Mouse (Mus musculus): ENCODE results near the gene Ttyh2. TPM values are rescaled to one million over a fixed set of nuclear protein-coding genes. Genes with fewer than 3 reads are reported as not detected.

Ttyh2 gene
- polyA plus RNA-seq, 1 experiment from 2014 or later: 28.0 TPM

DNA sequence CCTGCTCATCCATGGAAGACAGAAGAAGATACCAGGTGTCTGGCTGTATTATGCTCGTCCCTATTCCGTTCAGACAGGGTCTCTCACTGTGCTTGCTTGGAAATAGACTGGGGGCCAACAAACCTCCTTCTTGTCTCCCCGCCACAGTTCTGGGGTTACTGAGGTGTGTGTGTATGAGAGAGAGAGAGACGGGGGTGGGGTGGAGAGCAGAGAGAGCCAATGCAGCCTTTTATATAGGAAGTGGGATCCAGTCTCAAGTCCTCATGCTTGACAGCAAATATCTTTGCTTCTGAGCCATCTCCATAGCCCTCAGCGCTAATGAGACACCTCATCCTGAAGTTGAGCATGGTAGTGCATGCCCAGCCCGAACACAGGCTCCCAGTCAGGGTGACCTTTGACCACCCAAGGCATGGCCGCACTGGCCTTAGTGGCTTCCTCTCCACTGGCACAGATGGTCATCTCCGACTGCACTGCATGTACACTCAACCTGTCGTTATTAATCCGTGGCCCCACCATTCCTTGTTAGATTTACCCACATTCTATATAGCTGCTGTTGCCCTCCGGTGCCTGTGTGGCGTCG, 7.2 kb downstream of the Ttyh2 start:
- Histone ChIP-seq H3K4me3 (ENCODE audit: low read depth, low read length) (no peak overlapping the region), H3K9ac (replicated peaks; ENCODE audit: low read depth, low read length) (no peak overlapping the region), H3K4me2 (ENCODE audit: low read depth, low read length) (no peak overlapping the region), H3K27me3 (ENCODE audit: control insufficient read depth, insufficient read depth, low read length) (no peaks in the 10 kb centered on the region), H3K4me1 (ENCODE audit: control insufficient read depth, insufficient read depth, low read length) (peaks cover 9% of the 10 kb centered on the region; the same call in 1 of the 2 replicates), H3K9me3 (ENCODE audit: control insufficient read depth, low read length) (no peaks in the 10 kb centered on the region), H3K36me3 (ENCODE audit: control insufficient read depth, insufficient read depth, low read length) (no peaks in the 10 kb centered on the region), H3K27ac (ENCODE audit: low read depth, low read length) (no peak overlapping the region)
- WGBS: 93% methylated on average over 13 of the region's 13 CpGs
- no peak for ATAC-seq (ENCODE audit: low read depth)

DNA sequence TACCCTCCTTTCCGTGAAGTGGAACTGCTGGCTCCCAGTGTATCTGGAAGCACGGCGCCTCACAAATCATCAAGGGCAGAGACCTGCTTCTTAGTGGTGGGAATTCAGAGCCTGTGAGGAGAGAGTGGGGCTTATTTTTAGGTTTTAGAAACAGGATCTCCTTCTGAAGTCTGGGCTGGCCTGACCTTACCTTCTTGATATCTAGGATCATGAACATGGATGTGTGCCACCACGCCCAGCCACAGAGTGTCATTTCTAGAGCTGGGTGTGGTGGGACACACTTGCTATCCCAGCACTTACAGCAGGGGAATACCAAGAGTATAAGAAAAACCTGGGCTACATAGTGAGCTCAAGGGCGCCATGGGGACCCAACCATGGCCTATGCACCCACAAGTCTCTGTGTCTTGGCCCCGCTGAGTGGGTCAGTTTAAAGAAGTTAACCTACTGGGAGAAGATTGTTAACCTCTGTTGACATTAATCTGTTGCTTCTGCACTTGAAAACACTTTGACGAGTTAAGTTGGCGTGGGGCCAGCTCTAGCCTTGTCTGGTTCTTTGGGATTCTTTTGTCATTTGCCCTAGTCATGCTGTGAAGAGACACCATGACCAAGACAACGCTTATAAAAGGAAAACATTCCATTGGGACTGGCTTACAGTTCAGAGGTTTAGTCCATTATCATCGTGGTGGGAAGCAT, 7.9 kb downstream of the Ttyh2 start:
- no peak for ATAC-seq (ENCODE audit: low read depth)
- H3K9ac ChIP-seq (replicated peaks; ENCODE audit: low read depth, low read length): no peak overlapping the region
- no peak overlapping the region for H3K4me3 ChIP-seq (ENCODE audit: low read depth, low read length)
- 79% methylated on average over 10 of the region's 10 CpGs for WGBS
- no peaks in the 10 kb centered on the region for H3K9me3 ChIP-seq (ENCODE audit: control insufficient read depth, low read length)
- H3K36me3 ChIP-seq (ENCODE audit: control insufficient read depth, insufficient read depth, low read length): no peaks in the 10 kb centered on the region
- peaks cover 9% of the 10 kb centered on the region; the same call in 1 of the 2 replicates for H3K4me1 ChIP-seq (ENCODE audit: control insufficient read depth, insufficient read depth, low read length)
- H3K4me2 ChIP-seq (ENCODE audit: low read depth, low read length): no peak overlapping the region
- H3K27ac ChIP-seq (ENCODE audit: low read depth, low read length): no peak overlapping the region
- H3K27me3 ChIP-seq (ENCODE audit: control insufficient read depth, insufficient read depth, low read length): no peaks in the 10 kb centered on the region

DNA sequence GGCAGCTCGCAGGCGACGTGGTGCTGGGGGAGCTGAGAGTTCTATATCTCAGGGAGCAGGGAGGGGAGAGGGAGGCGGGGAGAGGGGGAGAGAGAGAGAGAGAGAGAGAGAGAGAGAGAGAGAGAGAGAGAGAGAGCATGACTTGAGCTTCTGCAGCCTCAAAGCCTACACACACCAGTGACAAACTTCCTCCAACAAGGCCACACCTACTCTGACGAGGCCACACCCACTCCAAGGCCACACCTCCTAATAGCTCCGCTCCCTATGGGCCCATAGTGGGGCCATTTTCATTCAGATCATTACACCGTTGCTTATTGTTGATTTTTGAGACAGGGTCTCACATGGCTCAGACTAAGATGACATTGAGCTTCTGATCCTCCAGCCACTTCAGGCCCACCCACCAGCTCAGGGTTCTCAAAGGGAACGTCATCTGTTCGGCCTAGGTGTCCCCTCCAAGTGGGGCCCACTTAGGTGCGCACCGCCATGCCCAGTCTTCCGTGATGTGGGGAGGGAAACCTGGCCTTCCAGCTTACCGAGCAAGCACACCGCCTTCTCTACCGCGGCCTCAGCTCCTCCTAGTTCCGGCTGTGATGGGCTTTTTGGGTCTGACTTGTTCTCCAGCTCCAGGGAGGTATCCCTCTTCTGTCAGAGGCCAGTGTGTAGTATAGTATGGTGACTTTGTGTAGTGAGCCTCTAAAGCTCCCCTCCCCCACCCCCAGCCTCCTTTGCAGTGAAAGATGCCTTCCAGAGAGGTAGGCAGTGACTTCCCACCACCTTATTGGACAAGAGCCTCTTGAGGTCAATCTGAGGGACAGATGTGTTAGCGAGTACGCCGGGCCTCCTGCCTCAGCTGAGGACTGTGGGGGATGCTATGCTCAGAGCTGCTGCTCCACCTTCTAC, 8.7 kb downstream of the Ttyh2 start:
- H3K9me3 ChIP-seq (ENCODE audit: control insufficient read depth, low read length): no peaks in the 10 kb centered on the region
- H3K9ac ChIP-seq (replicated peaks; ENCODE audit: low read depth, low read length): no peak overlapping the region
- ATAC-seq (ENCODE audit: low read depth): no peak
- H3K4me2 ChIP-seq (ENCODE audit: low read depth, low read length): no peak overlapping the region
- WGBS: 78% methylated on average over 20 of the region's 20 CpGs
- peaks cover 9% of the 10 kb centered on the region; the same call in 1 of the 2 replicates for H3K4me1 ChIP-seq (ENCODE audit: control insufficient read depth, insufficient read depth, low read length)
- no peak overlapping the region for H3K27ac ChIP-seq (ENCODE audit: low read depth, low read length)
- no peaks in the 10 kb centered on the region for H3K36me3 ChIP-seq (ENCODE audit: control insufficient read depth, insufficient read depth, low read length)
- H3K27me3 ChIP-seq (ENCODE audit: control insufficient read depth, insufficient read depth, low read length): no peaks in the 10 kb centered on the region
- H3K4me3 ChIP-seq (ENCODE audit: low read depth, low read length): no peak overlapping the region

DNA sequence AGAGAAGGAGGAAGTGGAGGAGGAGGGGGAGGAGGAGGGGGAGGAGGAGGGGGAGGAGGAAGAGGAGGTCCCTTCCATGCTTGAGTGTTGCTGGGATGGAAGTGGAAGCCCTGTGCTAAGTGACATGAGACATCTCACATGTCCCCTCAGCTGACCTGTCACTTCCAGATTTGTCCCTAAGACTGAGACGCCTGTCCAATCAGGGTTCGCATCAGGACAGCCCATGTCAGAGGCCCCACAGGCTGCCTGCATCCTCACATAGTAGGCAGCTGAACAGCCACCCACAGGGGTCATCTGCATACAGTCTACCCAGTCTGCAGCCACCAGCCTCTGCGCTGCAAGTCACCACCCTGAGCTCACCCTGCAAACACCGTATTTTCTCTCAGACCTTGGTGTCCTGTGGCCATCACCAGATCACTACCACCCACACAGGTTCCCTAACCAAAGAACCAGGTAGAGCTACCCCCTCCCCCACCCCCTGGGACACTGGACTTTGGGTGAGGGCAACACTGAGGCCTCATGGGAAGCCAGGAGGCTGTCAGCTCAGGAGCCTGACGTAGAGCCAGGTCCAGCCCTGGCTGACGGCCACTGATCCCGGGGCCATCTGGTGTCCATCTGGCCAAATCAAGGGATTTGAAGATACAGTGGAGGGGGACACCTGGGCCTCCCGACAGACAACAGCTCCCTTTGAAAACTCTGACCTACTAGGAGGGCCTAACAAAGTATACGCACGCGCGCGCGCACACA, 9.6 kb downstream of the Ttyh2 start:
- no peaks in the 10 kb centered on the region for H3K9me3 ChIP-seq (ENCODE audit: control insufficient read depth, low read length)
- H3K9ac ChIP-seq (replicated peaks; ENCODE audit: low read depth, low read length): no peak overlapping the region
- no peak overlapping the region for H3K4me2 ChIP-seq (ENCODE audit: low read depth, low read length)
- H3K27me3 ChIP-seq (ENCODE audit: control insufficient read depth, insufficient read depth, low read length): no peaks in the 10 kb centered on the region
- H3K4me1 ChIP-seq (ENCODE audit: control insufficient read depth, insufficient read depth, low read length): peaks cover 3% of the 10 kb centered on the region; the same call in 1 of the 2 replicates
- no peaks in the 10 kb centered on the region for H3K36me3 ChIP-seq (ENCODE audit: control insufficient read depth, insufficient read depth, low read length)
- ATAC-seq (ENCODE audit: low read depth): no peak
- 74% methylated on average over 14 of the region's 14 CpGs for WGBS
- no peak overlapping the region for H3K4me3 ChIP-seq (ENCODE audit: low read depth, low read length)
- H3K27ac ChIP-seq (ENCODE audit: low read depth, low read length): no peak overlapping the region

DNA sequence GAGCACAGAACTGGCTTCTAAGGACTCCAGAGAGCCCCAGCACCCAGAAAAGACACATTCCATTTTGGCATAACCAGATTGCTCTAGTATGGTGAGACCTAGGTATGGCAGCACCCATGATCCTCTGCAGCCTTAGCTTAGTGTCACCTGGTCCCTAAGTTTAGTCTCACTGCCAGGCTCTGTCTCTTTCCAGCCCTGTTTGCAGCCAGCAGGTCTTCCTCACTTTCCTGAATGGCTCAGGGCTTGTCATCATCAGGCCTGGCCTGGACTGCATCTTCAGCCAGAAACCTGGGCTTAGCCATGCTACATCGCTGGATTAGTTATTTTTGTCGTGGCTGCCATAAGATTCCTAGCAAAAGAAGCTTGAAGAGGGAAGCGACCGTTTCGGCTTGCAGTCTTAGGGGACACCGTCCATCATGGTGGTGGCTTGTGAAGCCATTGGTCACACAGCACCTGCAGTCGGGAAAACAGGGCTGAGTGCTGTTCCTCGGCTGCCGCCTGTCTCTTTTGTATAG, 10.4 kb downstream of the Ttyh2 start:
- ATAC-seq (ENCODE audit: low read depth): no peak
- H3K36me3 ChIP-seq (ENCODE audit: control insufficient read depth, insufficient read depth, low read length): no peaks in the 10 kb centered on the region
- no peak overlapping the region for H3K27ac ChIP-seq (ENCODE audit: low read depth, low read length)
- H3K27me3 ChIP-seq (ENCODE audit: control insufficient read depth, insufficient read depth, low read length): no peaks in the 10 kb centered on the region
- WGBS: 68% methylated on average over 9 of the region's 9 CpGs
- no peaks in the 10 kb centered on the region for H3K9me3 ChIP-seq (ENCODE audit: control insufficient read depth, low read length)
- H3K9ac ChIP-seq (replicated peaks; ENCODE audit: low read depth, low read length): no peak overlapping the region
- H3K4me2 ChIP-seq (ENCODE audit: low read depth, low read length): no peak overlapping the region
- no peaks in the 10 kb centered on the region for H3K4me1 ChIP-seq (ENCODE audit: control insufficient read depth, insufficient read depth, low read length)
- no peak overlapping the region for H3K4me3 ChIP-seq (ENCODE audit: low read depth, low read length)

- Histone ChIP-seq H3K4me1 (ENCODE audit: control insufficient read depth, insufficient read depth, low read length) (no peaks in the 10 kb centered on the region), H3K4me2 (ENCODE audit: low read depth, low read length) (no peak overlapping the region), H3K9me3 (ENCODE audit: control insufficient read depth, low read length) (no peaks in the 10 kb centered on the region), H3K9ac (replicated peaks; ENCODE audit: low read depth, low read length) (no peak overlapping the region), H3K4me3 (ENCODE audit: low read depth, low read length) (no peak overlapping the region), H3K27ac (ENCODE audit: low read depth, low read length) (no peak overlapping the region), H3K27me3 (ENCODE audit: control insufficient read depth, insufficient read depth, low read length) (no peaks in the 10 kb centered on the region), H3K36me3 (ENCODE audit: control insufficient read depth, insufficient read depth, low read length) (no peaks in the 10 kb centered on the region)
- no peak for ATAC-seq (ENCODE audit: low read depth)
- 94% methylated on average over 16 of the region's 16 CpGs for WGBS
Measured at GRCm38 (mm10) chr11:114686221-114686959, 11.2 kb downstream of the Ttyh2 start.

GRCm38 (mm10) chr11:114687574-114688188, 12.4 kb downstream of the Ttyh2 start:
- H3K4me1 ChIP-seq (ENCODE audit: control insufficient read depth, insufficient read depth, low read length): no peaks in the 10 kb centered on the region
- no peaks in the 10 kb centered on the region for H3K27me3 ChIP-seq (ENCODE audit: control insufficient read depth, insufficient read depth, low read length)
- H3K36me3 ChIP-seq (ENCODE audit: control insufficient read depth, insufficient read depth, low read length): no peaks in the 10 kb centered on the region
- ATAC-seq (ENCODE audit: low read depth): no peak
- no peak overlapping the region for H3K4me2 ChIP-seq (ENCODE audit: low read depth, low read length)
- H3K9me3 ChIP-seq (ENCODE audit: control insufficient read depth, low read length): no peaks in the 10 kb centered on the region
- H3K27ac ChIP-seq (ENCODE audit: low read depth, low read length): no peak overlapping the region
- no peak overlapping the region for H3K4me3 ChIP-seq (ENCODE audit: low read depth, low read length)
- WGBS: 52% methylated on average over 9 of the region's 10 CpGs
- no peak overlapping the region for H3K9ac ChIP-seq (replicated peaks; ENCODE audit: low read depth, low read length)

- no peak overlapping the region for H3K4me2 ChIP-seq (ENCODE audit: low read depth, low read length)
- H3K27ac ChIP-seq (ENCODE audit: low read depth, low read length): no peak overlapping the region
- no peaks in the 10 kb centered on the region for H3K4me1 ChIP-seq (ENCODE audit: control insufficient read depth, insufficient read depth, low read length)
- no peak overlapping the region for H3K9ac ChIP-seq (replicated peaks; ENCODE audit: low read depth, low read length)
- no peaks in the 10 kb centered on the region for H3K27me3 ChIP-seq (ENCODE audit: control insufficient read depth, insufficient read depth, low read length)
- no peaks in the 10 kb centered on the region for H3K9me3 ChIP-seq (ENCODE audit: control insufficient read depth, low read length)
- H3K36me3 ChIP-seq (ENCODE audit: control insufficient read depth, insufficient read depth, low read length): no peaks in the 10 kb centered on the region
- no peak overlapping the region for H3K4me3 ChIP-seq (ENCODE audit: low read depth, low read length)
- ATAC-seq (ENCODE audit: low read depth): no peak
- WGBS: 95% methylated on average over 2 of the region's 3 CpGs
Measured at GRCm38 (mm10) chr11:114688729-114689128, 13.5 kb downstream of the Ttyh2 start.
